In the genomic region with DNA sequence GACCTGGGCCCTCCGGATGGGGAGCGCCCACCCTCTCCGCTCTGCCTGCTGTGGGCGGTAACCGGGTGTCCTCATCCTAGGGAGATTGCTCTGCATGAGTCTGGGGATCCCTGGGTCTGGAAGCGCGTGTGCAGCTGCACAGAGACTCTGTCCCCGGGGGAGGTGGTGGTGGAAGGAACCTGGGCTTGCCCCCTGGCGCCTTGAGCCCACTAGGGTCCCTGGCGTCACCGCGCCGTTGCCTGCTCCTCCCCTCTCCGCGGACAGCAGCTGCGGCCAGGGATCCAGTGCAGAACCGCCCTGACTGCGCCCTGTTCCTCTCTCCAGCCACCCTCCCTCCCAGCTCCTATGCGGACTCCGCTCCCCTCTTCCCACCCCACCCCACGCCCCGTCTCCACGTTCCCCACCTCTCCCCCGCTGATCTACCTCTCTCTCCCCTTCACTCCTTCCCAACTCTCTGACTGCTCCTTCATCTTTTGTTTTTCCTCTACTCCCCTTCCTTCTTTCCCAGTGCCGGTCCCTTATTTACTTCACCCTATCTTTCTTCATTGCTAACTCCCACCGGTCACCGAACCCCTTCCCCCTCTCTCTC, we compare ENCODE assay signal across 7 mouse cellular contexts.
DNase-seq lines count a peak whose midpoint lies in the region; ATAC-seq lines count a peak whose summit lies in the region.

No protein-coding gene starts in this region.

- peak overlapping the region; percentile 32; the same call in 1 of the 2 replicates for H3K9ac ChIP-seq in embryonic facial prominence, embryonic 11.5 days (replicated peaks; ENCODE audit: low read length)
- H3K9ac ChIP-seq in heart, embryonic 13.5 days = peak overlapping the region; percentile 83
- H3K9ac ChIP-seq in midbrain, embryonic 14.5 days (replicated peaks; ENCODE audit: low read length) = peak overlapping the region; percentile 65

- peak; percentile 76 for ATAC-seq in embryonic facial prominence, embryonic 11.5 days (replicated peaks; ENCODE audit: insufficient number of reproducible peaks, low FRiP score, low TSS enrichment, low read depth)
- ATAC-seq in heart, embryonic 13.5 days (ENCODE audit: extremely low read depth, insufficient number of reproducible peaks, low FRiP score, low TSS enrichment) = no peak
- ATAC-seq in midbrain, embryonic 14.5 days (ENCODE audit: low FRiP score, low TSS enrichment) = peak; percentile 70

- H3K36me3 ChIP-seq in embryonic facial prominence, embryonic 11.5 days (replicated peaks; ENCODE audit: control insufficient read depth, insufficient read depth, low read depth, low read length) = no peaks in the 10 kb centered on the region
- no peaks in the 10 kb centered on the region for H3K36me3 ChIP-seq in heart, embryonic 13.5 days
- no peaks in the 10 kb centered on the region for H3K36me3 ChIP-seq in limb, embryonic 10.5 days
- no peaks in the 10 kb centered on the region for H3K36me3 ChIP-seq in midbrain, embryonic 14.5 days (ENCODE audit: control insufficient read depth, insufficient read depth, low read length)

- WGBS in embryonic facial prominence, embryonic 11.5 days = 1% methylated on average over 26 of the region's 27 CpGs
- WGBS in heart, embryonic 13.5 days = 2% methylated on average over 26 of the region's 27 CpGs
- 1% methylated on average over 27 of the region's 27 CpGs for WGBS in limb, embryonic 10.5 days
- WGBS in midbrain, embryonic 14.5 days = under 1% methylated on average over 26 of the region's 27 CpGs

- H3K4me3 ChIP-seq in embryonic facial prominence, embryonic 11.5 days (ENCODE audit: low read depth, low read length) = peak overlapping the region; percentile 34
- H3K4me3 ChIP-seq in heart, embryonic 13.5 days = peak overlapping the region; percentile 70
- peak overlapping the region; percentile 70 for H3K4me3 ChIP-seq in limb, embryonic 10.5 days
- peak overlapping the region; percentile 49 for H3K4me3 ChIP-seq in midbrain, embryonic 14.5 days (replicated peaks; ENCODE audit: low read depth, low read length)

- H3K27ac ChIP-seq in embryonic facial prominence, embryonic 11.5 days (replicated peaks; ENCODE audit: low read depth, low read length) = no peak overlapping the region
- peak overlapping the region; percentile 59 for H3K27ac ChIP-seq in heart, embryonic 13.5 days (replicated peaks)
- H3K27ac ChIP-seq in limb, embryonic 10.5 days = peak overlapping the region; percentile 76
- H3K27ac ChIP-seq in midbrain, embryonic 14.5 days (replicated peaks; ENCODE audit: low read depth, low read length) = no peak overlapping the region

- peaks cover 5% of the 10 kb centered on the region for H3K4me1 ChIP-seq in embryonic facial prominence, embryonic 11.5 days (ENCODE audit: control insufficient read depth, insufficient read depth, low read length)
- H3K4me1 ChIP-seq in heart, embryonic 13.5 days = peaks cover 21% of the 10 kb centered on the region
- peaks cover 28% of the 10 kb centered on the region for H3K4me1 ChIP-seq in limb, embryonic 10.5 days
- H3K4me1 ChIP-seq in midbrain, embryonic 14.5 days (ENCODE audit: control insufficient read depth, insufficient read depth, low read length) = peaks cover 3% of the 10 kb centered on the region; the same call in 1 of the 2 replicates

- peak overlapping the region; percentile 76 for H3K4me2 ChIP-seq in embryonic facial prominence, embryonic 11.5 days (ENCODE audit: low read depth, low read length)
- H3K4me2 ChIP-seq in heart, embryonic 13.5 days = peak overlapping the region; percentile 95
- peak overlapping the region; percentile 98 for H3K4me2 ChIP-seq in midbrain, embryonic 14.5 days (ENCODE audit: low read length)

- DNase-seq in thymus, postnatal 4 days = peak; percentile 23
- DNase-seq in thymus, postnatal 14 days = no peak
- peak; percentile 49 for DNase-seq in embryonic facial prominence, embryonic 11.5 days (ENCODE audit: low spot score)
- peak; percentile 70 for DNase-seq in limb, embryonic 10.5 days (ENCODE audit: low spot score)
- peak; percentile 63 for DNase-seq in midbrain, embryonic 14.5 days
- peak; percentile 33 for DNase-seq in urinary bladder, postnatal 14 days (ENCODE audit: low spot score)

- no peaks in the 10 kb centered on the region for H3K9me3 ChIP-seq in embryonic facial prominence, embryonic 11.5 days (replicated peaks; ENCODE audit: control insufficient read depth, low read length)
- H3K9me3 ChIP-seq in heart, embryonic 13.5 days = no peaks in the 10 kb centered on the region
- H3K9me3 ChIP-seq in limb, embryonic 10.5 days (replicated peaks) = no peaks in the 10 kb centered on the region
- H3K9me3 ChIP-seq in midbrain, embryonic 14.5 days (ENCODE audit: control insufficient read depth, low read length) = no peaks in the 10 kb centered on the region

- H3K27me3 ChIP-seq in embryonic facial prominence, embryonic 11.5 days (ENCODE audit: control insufficient read depth, insufficient read depth, low read length) = peaks cover 6% of the 10 kb centered on the region; the same call in 1 of the 2 replicates
- peaks cover 16% of the 10 kb centered on the region for H3K27me3 ChIP-seq in heart, embryonic 13.5 days (replicated peaks)
- H3K27me3 ChIP-seq in limb, embryonic 10.5 days (ENCODE audit: low read depth, poor library complexity, severe bottlenecking) = peaks cover 34% of the 10 kb centered on the region
- peaks cover 13% of the 10 kb centered on the region for H3K27me3 ChIP-seq in midbrain, embryonic 14.5 days (ENCODE audit: control insufficient read depth, insufficient read depth, low read length)

Comparison
In these comparisons a context has a peak if more than half of its experiments do, and no peak if none do; other contexts are left out.
1. H3K27ac ChIP-seq: peak in heart, embryonic 13.5 days (single experiment) and limb, embryonic 10.5 days (single experiment); none in embryonic facial prominence, embryonic 11.5 days (single experiment) and midbrain, embryonic 14.5 days (single experiment).
2. H3K9ac ChIP-seq: peak in every context shown above with its lines; median percentile 83 in heart, embryonic 13.5 days; 65 in midbrain, embryonic 14.5 days; 32 in embryonic facial prominence, embryonic 11.5 days.
3. Peak in every context shown above with its lines, with median percentiles within 50 percentile points of each other: H3K4me2 ChIP-seq and H3K4me3 ChIP-seq.